Mouse (Mus musculus) gastrocnemius, postnatal 36 days (tissue): ENCODE measurements at regions not wholly inside any gene's neighbourhood (a gene's known extent, or its start where the extent isn't known, plus 50 kb on each side); places are given as distances from the start of the nearest gene placed in this dataset.

ENCODE experiments used
- DNase-seq, 2 experiments: peaks; one replicate each; pipeline ENCODE4 v3.0.0; 2022
- intact Hi-C: fragments of 180-260 bp; cut with DNase I; formaldehyde crosslinking; loops from one replicate; pipeline ENCODE4 v1.15.1; 2025

DNA sequence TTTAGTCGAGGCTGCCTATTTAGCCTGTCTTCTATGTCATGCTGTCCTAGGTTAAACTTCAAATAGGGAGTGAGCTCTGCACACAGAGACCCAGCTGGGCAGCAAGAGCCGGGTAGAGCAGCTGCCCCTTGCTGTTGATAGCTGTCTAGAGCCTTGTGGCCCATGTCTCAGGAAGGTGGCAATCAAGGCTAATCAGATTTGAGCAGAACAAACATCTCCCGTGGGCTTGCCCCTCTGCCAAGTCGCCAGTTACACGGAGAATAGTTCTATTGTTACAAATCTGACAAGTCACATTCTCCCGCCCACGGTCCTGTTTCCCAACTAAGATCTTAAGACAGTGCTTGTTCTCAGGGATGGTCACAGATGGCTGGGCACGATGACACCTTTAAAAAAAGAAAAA, 171.4 kb downstream of the Irx2 start:
- intact Hi-C loops: no loop called here

GRCm38 (mm10) chr13:72800546-72800945, 171.9 kb downstream of the Irx2 start:
- intact Hi-C loops: no loop called here
- DNase-seq: no peak

More for the DNA sequence above, 171.4 kb downstream of the Irx2 start:
- DNase-seq: no peak

- DNase-seq: no peak
- intact Hi-C loops: no loop called here
Measured at GRCm38 (mm10) chr13:72803374-72803773, 174.8 kb downstream of the Irx2 start.

- intact Hi-C loops: no loop called here
- DNase-seq: no peak
Measured at GRCm38 (mm10) chr13:72809226-72809625, 180.6 kb downstream of the Irx2 start.

DNA sequence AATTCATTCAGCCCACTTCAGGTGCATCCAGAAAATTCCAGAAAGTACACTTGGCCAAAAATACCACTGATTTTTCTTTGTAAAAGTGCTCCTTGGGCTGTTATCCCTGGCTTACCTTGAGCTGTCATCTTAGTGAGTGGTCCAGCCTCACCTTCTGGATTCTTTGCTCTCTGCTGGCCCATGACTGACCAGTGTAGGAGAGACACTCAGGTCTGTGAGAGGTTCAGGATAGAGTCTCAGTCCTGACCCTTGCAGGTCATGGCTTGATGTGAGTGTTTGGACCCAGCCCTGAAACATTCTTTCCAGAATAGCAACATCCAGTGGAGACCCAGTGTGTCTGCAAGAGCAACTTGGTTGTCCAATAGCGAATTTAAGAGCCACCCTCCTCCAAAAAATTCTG, 182.0 kb downstream of the Irx2 start:
- intact Hi-C loops: no loop called here
- DNase-seq: no peak

GRCm38 (mm10) chr13:72814616-72815015, 186.0 kb downstream of the Irx2 start:
- no peak for DNase-seq
- intact Hi-C loops: no loop called here

DNA sequence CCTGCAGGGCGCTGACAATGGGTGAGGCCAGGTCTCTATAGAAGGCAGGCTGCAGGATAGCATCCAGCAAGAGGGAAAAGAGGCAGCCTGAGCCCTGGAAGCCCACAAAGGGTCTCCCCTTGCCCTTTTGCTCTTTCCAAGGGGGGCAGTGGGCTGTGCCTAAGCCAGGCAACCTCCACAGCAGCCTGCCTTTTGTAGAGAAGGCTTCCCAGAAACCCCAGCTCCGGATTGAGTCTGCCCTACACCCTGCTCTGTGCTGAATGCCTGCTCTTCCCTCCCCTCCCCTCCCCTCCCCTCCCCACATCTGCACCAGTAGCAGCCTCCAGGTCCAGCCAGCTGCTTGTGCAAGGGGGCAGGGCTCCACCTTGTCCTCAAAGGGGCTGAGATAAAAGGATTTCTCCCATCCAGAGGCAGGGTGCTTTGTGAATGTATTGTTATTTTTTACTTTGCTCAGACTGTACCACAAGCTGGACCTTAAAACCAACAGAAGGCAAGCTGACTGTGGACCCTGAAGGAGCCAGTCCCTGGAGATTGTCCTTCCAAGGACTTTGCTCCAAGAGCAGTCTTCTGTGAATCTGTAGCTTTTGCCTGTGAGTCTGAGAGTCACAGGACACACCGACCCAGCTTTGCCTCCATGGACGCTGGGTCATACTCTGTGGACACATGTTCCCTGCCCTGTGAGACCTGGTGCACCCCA, 186.8 kb downstream of the Irx2 start:
- DNase-seq: no peak

GRCm38 (mm10) chr13:72815933-72816553, 187.4 kb downstream of the Irx2 start:
- DNase-seq: no peak
- intact Hi-C loops: no loop called here

More for the DNA sequence above, 186.8 kb downstream of the Irx2 start:
- intact Hi-C loops: no loop called here

GRCm38 (mm10) chr13:72816856-72817255, 188.2 kb downstream of the Irx2 start:
- no peak for DNase-seq
- intact Hi-C loops: no loop called here

DNA sequence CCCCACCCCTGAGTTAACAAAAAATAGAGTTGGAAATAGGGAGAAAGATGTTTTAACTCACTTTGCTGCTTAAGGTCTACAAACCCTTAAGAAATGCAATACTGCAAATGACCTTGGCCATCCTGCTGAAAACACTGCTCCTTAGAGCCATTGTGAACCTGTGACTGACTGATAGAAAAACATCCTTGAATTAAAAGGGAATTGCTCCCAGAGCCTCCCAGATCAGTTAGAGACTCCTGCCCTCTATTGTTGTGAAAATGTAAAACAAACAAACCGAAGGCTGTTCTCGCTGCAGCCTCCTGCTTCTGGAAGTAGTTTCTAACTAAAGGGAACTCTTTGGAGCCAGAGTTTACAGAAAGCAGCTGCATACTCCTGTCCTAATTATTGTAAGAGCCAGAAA, 188.9 kb downstream of the Irx2 start:
- intact Hi-C loops: no loop called here
- no peak for DNase-seq

- DNase-seq: no peak
- intact Hi-C loops: no loop called here
Measured at GRCm38 (mm10) chr13:72817930-72818329, 189.3 kb downstream of the Irx2 start.

GRCm38 (mm10) chr13:72826613-72827012, 198.0 kb downstream of the Irx2 start:
- intact Hi-C loops: no loop called here
- DNase-seq: no peak

DNA sequence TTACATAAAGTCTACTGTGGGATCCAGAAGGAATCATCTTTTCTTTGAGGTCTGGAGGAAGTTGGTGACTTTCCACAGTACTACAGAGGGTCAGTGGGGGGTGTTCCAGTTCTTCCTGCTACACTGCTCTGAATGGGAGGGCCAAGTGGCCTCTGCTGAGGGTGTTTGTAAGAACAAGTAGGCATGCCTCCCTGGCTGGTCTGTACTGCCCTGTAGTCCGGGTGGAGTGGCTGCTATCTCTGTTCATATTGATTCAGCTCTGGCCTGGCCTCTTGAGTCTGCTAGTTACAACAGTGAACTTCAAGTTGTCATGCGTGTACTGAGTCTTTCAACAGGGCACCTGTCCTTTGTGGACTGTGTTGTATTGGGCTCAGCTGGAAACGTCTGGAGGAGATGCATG, 200.7 kb downstream of the Irx2 start:
- intact Hi-C loops: no loop called here
- DNase-seq: no peak

- DNase-seq: no peak
- intact Hi-C loops: no loop called here
Measured at GRCm38 (mm10) chr13:72833326-72833725, 204.7 kb downstream of the Irx2 start.

- no peak for DNase-seq
- intact Hi-C loops: no loop called here
Measured at GRCm38 (mm10) chr13:72837016-72837415, 208.4 kb downstream of the Irx2 start.

DNA sequence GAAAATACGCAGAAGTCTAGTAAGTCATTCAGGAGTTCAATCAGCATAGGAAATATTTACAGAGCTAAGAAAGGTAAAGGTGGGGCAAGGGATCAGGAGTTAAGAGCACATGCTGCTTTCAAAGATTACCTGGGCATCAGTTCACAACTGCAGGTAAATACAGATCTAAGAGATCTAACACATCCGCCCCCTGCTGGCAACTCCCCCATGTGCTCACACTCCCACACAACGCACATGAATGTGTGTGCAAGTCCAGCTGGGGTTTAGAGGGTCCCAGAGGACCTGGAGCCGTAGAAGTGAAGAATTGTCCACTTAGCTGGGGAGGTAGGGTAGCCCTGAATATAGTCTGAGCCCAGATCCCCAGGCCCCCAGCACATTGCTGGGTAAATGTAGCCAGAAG, 219.5 kb downstream of the Irx2 start:
- intact Hi-C loops: no loop called here
- DNase-seq: no peak

DNA sequence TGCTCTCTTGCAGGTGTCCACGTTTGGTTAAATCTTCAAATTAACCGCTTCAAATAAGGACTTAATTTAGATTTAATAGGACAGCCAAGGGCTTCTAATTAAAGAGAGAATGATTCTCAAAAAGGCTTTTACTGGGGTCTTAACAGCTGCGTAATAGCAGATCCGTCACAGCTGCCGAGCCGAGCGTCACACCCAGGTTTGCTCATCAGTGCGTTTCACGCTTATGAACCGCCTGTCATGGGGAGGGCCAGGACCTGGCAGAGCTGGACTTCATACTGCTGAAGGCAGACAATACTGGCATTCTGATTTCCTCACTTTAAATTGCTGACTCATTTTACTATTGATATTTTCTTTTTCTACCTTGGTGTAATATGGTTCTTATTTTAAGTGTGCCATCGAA, 221.2 kb downstream of the Irx2 start:
- intact Hi-C loops: no loop called here
- no peak for DNase-seq

GRCm38 (mm10) chr13:72852896-72853295, 224.3 kb downstream of the Irx2 start:
- intact Hi-C loops: no loop called here
- DNase-seq: no peak

- intact Hi-C loops: no loop called here
- no peak for DNase-seq
Measured at GRCm38 (mm10) chr13:72875921-72876320, 247.3 kb downstream of the Irx2 start.

- intact Hi-C loops: no loop called here
- DNase-seq: no peak
Measured at GRCm38 (mm10) chr13:72894982-72895381, 266.4 kb downstream of the Irx2 start.

DNA sequence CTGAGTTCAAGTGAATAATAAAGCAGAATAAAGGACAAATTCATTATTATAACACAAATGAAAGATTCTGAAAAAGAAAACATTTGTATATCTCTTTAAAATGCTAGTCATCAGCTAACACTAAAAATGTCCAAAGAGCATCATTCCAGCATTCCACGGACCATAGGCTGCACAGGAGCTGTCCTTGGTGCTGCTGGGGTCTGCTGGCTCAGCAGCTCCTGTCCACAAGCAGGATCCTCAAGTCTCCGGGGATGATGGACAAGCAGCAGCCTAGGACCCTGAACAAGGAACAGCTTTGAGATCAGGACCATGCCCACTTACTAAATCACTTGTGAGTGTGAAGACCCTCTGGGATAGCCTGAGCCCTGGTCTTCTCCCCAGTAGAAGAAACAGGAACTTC, 274.0 kb downstream of the Irx2 start:
- DNase-seq: no peak
- intact Hi-C loops: no loop called here

DNA sequence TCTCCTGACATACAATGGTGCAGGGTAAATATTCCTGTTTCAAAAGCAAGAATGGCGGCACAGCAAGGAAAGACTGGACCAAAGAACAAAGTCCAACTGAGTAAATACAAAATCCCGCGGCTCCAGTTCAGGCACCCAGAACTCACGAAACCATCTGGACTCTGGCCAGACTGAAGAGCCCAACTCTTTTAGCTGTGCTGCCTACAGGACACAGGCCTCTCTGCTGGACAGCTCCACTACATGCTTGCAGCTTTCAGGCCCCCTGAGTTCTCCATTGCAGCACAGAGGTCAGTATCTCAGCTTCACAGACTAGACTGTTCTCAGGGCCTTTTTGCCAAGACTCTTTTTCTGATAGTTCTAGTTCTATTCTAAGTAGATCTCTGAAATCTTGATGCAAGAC, 290.3 kb downstream of the Irx2 start:
- DNase-seq: no peak
- intact Hi-C loops: no loop called here

- intact Hi-C loops: no loop called here
- no peak for DNase-seq
Measured at GRCm38 (mm10) chr13:72920368-72920767, 291.7 kb downstream of the Irx2 start.
